Mouse (Mus musculus) CD4-positive, CD25-positive, alpha-beta regulatory T cell (primary cell): Measurements from ENCODE around the gene Acsf3. TPM values are rescaled to one million over a fixed set of nuclear protein-coding genes. Genes with fewer than 3 reads are reported as not detected.

Experiments
- polyA plus RNA-seq: library from polyadenylated mRNA; unstranded; fragments of 100-300 nt; shearing (Covaris generic); gene quantifications from one replicate; pipeline ENCODE4 v1.2.1, GENCODE M21; 2017

Gene Acsf3
- 6.9 TPM for polyA plus RNA-seq

GRCm38 (mm10) chr8:122775285-122776155 is at the start of gene Acsf3:
TSS of gene Acsf3 (plus strand) at chr8:122775486.

GRCm38 (mm10) chr8:122847829-122848561 is 72.7 kb downstream of the Acsf3 start, which contains the start of gene Cdh15:
TSS of gene Cdh15 (plus strand) at chr8:122847966.

Other genes starting within 250 kb of the Acsf3 start
- 18.8 TPM for gene Piezo1, start 224.2 kb upstream of the Acsf3 start, polyA plus RNA-seq
- gene Cdt1, start 207.5 kb upstream of the Acsf3 start, polyA plus RNA-seq = 24.4 TPM
- 192 TPM for gene Aprt, start 198.6 kb upstream of the Acsf3 start, polyA plus RNA-seq
- gene Galns, start 164.0 kb upstream of the Acsf3 start, polyA plus RNA-seq = 12.3 TPM
- gene Trappc2l, start 163.8 kb upstream of the Acsf3 start, polyA plus RNA-seq = 50.3 TPM
- gene Pabpn1l, start 152.7 kb upstream of the Acsf3 start, polyA plus RNA-seq = not detected
- 0.45 TPM for gene Cbfa2t3, start 76.4 kb upstream of the Acsf3 start, polyA plus RNA-seq
- gene Cdh15, start 72.5 kb downstream of the Acsf3 start, polyA plus RNA-seq = 0.14 TPM